Mouse (Mus musculus) erythroblast, embryonic 14.5 days (primary cell): ENCODE data around the gene Gadd45b.

Source experiments
- GATA1 ChIP-seq: IDR thresholded peaks from 2 replicates; pipeline ENCODE4 v1.6.1; 2012; ENCODE audit warnings: low read length, inconsistent platforms, mixed read lengths
- TAL1 ChIP-seq: IDR thresholded peaks from 3 replicates; pipeline ENCODE4 v1.6.1; 2012; ENCODE audit warnings: low read length, inconsistent platforms, mixed read lengths

DNA sequence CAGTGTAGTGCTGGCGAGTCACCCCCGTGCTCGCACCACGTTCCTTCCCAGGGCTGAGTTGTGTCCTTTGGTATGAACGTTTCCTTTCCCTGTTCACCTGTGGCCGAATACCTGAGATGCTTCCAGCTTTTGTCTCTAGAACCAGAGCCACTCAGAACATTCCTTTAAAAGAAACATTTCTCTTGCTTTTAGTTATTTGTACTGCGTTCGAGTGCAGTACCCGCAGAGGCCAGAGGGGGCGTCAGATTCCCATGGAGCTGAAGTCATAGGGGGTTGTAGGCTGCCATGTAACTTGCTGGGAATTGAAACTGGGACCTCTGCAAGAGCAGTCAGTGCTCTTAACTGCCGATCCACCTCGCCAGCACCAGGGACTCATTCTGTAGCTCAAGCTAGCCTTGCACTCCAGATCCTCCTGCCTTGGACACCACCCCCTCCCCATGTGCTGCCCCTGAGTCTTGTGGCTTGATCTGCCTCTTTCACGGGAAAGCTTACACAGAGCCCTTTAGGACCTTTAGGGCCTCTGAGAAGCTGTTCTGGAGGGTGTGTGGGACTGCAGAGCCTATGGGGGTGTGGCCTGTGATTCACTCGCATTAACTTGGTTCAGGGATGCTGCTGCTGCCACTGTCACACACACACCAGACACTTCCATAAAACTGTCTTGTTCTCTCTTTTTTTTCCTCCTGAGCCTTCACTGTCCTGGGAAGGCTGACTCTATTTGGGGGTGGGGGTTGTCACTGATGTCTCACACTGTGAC, 17.0 kb downstream of the Gadd45b start:
- no peak for TF ChIP-seq TAL1
- TF ChIP-seq GATA1, result no peak
